Mouse (Mus musculus) olfactory bulb, adult 2 months (tissue): Measurements from ENCODE around the gene Agmo.

Experiments
- CTCF ChIP-seq: fragments of 200-500 bp; IDR thresholded peaks from 2 replicates; pipeline ENCODE4 v1.5.1; 2012; ENCODE audit warnings: low read depth, mild to moderate bottlenecking, low read length, moderate library complexity; ENCODE audit not compliant: insufficient read depth
- POLR2A ChIP-seq: fragments of 200-500 bp; IDR thresholded peaks from 2 replicates; pipeline ENCODE4 v1.6.1; 2012; ENCODE audit warnings: mild to moderate bottlenecking, low read depth, low read length, moderate library complexity; ENCODE audit not compliant: insufficient read depth

DNA sequence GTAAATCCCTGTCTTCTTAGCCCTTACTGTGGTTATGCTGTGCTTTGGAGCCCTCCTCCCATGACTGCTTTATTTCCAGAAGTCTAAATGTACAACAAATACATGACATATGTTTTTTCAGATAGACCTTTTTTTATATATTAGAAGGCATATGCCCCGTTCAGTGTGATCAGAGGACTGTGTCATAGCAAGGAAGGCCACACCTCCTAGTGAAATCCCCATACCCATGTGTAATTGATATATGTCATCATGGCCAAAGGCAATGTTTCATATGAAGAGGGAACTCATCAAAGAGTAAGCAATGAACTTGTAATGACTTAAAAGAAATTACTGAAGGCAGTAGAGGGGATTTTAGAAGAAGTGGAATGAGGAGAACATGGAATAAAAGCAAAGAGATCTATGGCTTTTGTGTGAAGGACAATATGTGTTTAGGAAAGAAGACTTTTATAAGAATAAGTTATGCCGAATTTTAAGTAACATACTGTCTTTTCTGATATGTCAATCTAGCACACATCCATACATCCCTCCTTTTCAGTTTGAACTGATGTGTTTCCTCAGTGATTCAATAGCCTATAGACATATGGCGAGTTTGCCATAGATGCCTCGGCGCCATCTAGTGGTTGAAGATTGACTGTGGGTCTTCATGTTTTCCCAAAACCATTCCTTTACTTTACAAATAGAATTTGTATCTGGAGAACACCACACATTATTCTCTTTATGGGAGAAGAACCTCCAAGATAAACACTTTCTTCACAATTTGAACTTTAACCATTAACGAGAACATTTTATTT, 209.1 kb downstream of the Agmo start:
- TF ChIP-seq POLR2A (no peak), CTCF (no peak)
